Mouse (Mus musculus): ENCODE data around the gene Hs3st3b1.

GRCm38 (mm10) chr11:63948371-63948770 is 26.3 kb upstream of the Hs3st3b1 start:
- TF ChIP-seq CTCF (conservative IDR thresholded peaks at IDR 0.05; ENCODE audit: insufficient read depth, insufficient read length, low read depth, low read length) = no peak
- TF ChIP-seq POLR2A (IDR thresholded peaks at IDR 0.05; ENCODE audit: low read depth, low read length) = no peak
